Mouse (Mus musculus): ENCODE data around the gene Nhlrc1.

Gene Nhlrc1

GRCm38 (mm10) chr13:47014334-47015194, at the start of gene Nhlrc1:
Nhlrc1 (minus strand) TSS chr13:47014850.
- peak; percentile 84 for DNase-seq (ENCODE audit: low read depth, low spot score)

GRCm38 (mm10) chr13:47063985-47064760, 49.5 kb upstream of the Nhlrc1 start:
- DNase-seq (ENCODE audit: low read depth, low spot score): no peak

DNA sequence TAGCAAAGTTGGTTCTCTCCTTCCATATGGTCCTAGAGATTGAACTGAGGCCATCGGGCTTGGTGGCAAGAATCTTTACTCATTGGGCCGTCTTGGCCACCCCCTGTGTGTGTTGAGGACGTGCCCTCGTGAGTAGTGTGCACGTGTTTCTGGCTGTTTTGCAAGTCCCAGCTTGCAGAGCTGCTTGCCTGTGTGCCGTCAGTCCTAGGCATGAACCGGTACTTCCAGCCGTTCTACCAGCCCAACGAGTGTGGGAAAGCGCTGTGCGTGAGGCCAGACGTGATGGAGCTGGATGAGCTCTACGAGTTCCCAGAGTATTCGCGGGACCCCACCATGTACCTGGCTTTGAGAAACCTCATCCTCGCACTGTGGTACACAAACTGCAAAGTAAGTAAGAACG, 48.1 kb upstream of the Nhlrc1 start:
- DNase-seq (ENCODE audit: low read depth, low spot score): no peak

- no peak for DNase-seq (ENCODE audit: low read depth, low spot score)
Measured at GRCm38 (mm10) chr13:47056781-47057180, 42.1 kb upstream of the Nhlrc1 start.

GRCm38 (mm10) chr13:47056126-47056525, 41.5 kb upstream of the Nhlrc1 start:
- no peak for DNase-seq (ENCODE audit: low read depth, low spot score)

DNA sequence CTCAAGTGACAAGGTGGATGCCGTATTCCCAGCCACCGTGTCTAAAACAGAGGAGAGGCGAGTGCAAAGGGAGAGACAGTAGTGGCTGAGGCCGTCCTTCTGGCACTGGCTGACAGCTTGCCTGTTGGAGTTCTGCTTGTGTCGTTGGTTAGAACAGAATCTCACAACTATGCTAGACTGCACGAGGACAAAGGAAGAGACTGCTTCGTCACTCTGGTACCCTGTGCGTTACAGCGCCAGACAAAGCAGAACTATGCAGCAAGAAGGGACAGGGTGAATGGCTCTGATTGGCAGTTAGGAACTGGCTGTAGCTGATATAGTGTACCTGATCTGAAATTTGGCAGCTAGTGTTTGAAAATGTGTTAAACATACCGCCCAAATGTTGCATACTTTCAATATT, 39.3 kb upstream of the Nhlrc1 start:
- DNase-seq (ENCODE audit: low read depth, low spot score): peak; percentile 14

GRCm38 (mm10) chr13:47050009-47050408, 35.4 kb upstream of the Nhlrc1 start:
- no peak for DNase-seq (ENCODE audit: low read depth, low spot score)

DNA sequence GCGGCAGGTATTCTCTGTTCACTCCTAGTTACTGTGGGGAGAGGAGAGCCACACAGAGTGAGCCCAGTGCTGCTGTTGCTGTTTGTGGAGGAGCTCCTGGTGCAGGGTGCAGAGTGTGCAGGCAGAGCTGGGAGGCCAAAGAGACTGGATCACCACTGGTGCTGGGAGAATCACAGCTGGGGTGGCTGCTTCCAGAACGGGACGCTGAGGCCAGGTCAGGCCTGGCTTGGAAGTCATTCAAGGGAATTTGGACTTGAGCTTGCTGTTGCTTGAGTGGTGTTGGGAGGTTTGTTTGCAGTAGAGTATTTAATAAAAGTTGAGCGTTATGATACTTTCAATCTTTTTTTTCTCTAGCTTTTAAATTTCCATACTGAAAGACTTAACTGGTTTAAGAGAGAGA, 33.3 kb upstream of the Nhlrc1 start:
- DNase-seq (ENCODE audit: low read depth, low spot score): no peak

GRCm38 (mm10) chr13:47044617-47044947, 29.9 kb upstream of the Nhlrc1 start, which contains the start of gene Tpmt:
Tpmt (minus strand) TSS chr13:47044737.
- DNase-seq (ENCODE audit: low read depth, low spot score): no peak

GRCm38 (mm10) chr13:47043833-47044616, 29.4 kb upstream of the Nhlrc1 start:
- no peak for DNase-seq (ENCODE audit: low read depth, low spot score)

- peak; percentile 100 for DNase-seq (ENCODE audit: low read depth, low spot score)
Measured at GRCm38 (mm10) chr13:47043030-47043680, 28.5 kb upstream of the Nhlrc1 start, which contains the start of gene Kdm1b. Kdm1b (plus strand) TSS chr13:47043499.

GRCm38 (mm10) chr13:47042024-47042633, 27.5 kb upstream of the Nhlrc1 start:
- DNase-seq (ENCODE audit: low read depth, low spot score): no peak

DNA sequence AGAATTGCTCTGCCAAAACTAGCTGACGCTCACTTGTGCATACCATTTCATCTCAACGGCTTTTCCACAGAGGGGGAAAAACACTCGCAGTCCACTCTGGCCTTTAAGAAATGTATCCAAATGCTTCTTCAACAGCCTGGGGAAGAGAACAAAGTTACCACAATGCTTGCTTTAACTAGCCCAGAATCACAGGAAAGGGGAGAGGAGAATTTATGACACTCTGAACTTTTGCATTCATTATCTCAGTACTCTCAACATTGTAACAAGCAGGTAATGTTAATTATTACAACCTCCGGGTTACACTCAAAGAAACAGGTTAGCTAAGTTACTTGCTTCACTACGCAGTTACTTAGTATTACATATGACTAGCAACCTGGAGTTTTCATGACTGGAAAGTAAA, 25.4 kb upstream of the Nhlrc1 start:
- DNase-seq (ENCODE audit: low read depth, low spot score): no peak

GRCm38 (mm10) chr13:47037946-47038345, 23.3 kb upstream of the Nhlrc1 start:
- no peak for DNase-seq (ENCODE audit: low read depth, low spot score)

- no peak for DNase-seq (ENCODE audit: low read depth, low spot score)
Measured at GRCm38 (mm10) chr13:47033602-47034001, 19.0 kb upstream of the Nhlrc1 start.

- DNase-seq (ENCODE audit: low read depth, low spot score): no peak
Measured at GRCm38 (mm10) chr13:47030376-47031107, 15.9 kb upstream of the Nhlrc1 start.

DNA sequence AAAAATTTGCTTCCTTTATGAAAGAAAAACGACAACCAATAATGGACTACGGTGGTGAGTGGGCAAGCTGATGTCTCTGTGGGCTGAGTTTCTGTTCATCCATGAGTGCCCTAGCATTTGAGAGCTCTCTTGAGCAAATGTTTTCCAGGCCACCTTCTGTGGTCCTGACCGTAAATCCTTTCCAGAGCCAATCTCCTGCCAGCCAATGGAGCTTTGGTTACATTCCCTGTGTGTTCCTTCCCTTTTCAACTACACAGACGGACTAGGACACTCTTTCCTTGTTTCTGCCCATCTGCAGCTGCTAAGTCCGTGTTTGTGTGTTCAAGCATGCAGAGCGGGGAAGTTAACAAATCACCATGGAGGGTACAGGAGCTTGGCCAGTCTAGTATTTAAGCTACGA, 6.1 kb upstream of the Nhlrc1 start:
- no peak for DNase-seq (ENCODE audit: low read depth, low spot score)

DNA sequence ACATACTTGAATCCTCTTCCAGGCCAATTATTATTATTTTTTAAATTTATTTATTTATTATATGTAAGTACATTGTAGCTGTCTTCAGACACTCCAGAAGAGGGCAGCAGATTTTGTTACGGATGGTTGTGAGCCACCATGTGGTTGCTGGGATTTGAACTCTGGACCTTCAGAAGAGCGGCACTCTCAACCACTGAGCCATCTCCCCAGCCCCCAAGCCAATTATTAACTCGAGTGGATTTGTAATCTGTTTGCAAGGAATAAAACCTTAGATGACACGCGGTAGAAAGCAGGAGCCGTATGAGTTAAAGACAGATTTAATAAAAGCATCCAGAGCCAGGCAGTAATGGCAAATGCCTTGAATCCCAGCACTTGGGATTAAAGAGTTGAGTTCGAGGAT, 5.1 kb upstream of the Nhlrc1 start:
- no peak for DNase-seq (ENCODE audit: low read depth, low spot score)

DNA sequence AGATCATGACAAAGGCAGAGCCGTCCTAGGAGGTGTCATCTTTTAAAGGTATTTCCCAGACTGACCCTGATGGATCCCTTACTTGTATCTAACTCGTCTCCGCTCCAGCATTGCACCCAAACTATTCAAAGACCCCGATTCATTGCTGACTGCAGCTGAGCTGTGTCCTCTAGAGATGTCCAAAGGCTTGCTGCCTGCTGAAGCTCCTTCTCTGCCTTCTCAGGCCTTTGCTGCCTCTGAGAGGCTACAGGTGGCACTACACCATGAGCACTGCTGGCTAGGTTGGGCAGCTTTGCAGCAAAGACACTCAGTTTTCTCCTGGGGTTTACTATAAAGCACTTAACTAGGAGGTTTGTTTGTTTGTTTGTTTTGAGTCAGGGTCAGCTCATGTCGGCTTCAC, 2.6 kb upstream of the Nhlrc1 start:
- peak; percentile 54 for DNase-seq (ENCODE audit: low read depth, low spot score)

DNA sequence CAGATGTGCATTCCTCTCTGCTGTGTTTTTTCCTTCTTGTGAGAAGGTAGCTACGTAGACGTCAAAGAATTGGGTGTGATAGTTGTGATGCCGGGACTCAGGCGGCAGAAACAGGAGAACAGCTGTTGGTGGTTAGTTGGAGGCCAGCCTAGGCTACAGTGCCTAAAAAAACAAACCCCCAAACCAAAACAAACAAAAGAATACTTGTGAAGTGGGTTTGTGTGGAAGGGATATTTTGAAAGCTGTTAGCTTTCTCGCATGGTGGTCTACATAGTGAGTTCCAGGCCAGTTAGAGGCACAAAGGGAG, 498 bp upstream of the Nhlrc1 start:
- no peak for DNase-seq (ENCODE audit: low read depth, low spot score)

- DNase-seq (ENCODE audit: low read depth, low spot score): no peak
Measured at GRCm38 (mm10) chr13:47013740-47014139, 910 bp downstream of the Nhlrc1 start.
